ENCODE assay signal across 14 mouse cellular contexts in the genomic region with DNA sequence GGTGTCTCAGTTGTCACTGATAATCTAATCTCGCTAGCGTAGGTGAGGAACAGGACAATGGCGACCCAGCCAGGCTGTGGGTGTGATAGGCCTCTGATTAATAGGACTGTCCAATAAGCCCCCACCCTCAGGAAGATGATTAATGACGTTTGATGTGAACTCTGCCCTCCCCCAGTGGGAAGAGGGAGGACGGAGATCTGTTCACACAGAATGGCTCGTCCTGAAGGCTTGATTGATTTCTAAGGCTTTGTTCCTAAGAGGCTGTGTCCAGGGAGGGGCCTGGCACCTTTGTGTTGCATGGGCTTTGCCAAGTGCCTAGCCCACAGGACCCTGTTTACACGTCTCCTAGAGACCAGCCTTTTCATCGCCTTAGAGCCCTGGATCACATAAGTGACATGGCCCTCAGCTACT. TPM values are rescaled to one million over a fixed set of nuclear protein-coding genes. Genes with fewer than 3 reads are reported as not detected.
DNase-seq lines count a peak whose midpoint lies in the region; ATAC-seq lines count a peak whose summit lies in the region.
"Had no signal": no experiment of that assay in that cellular context is flagged by ENCODE, and none has a peak within 500 bp of the region (broad histone marks: within the 10 kb centered on the region; RNA-seq: fewer than 3 reads in every experiment).

No protein-coding gene starts in this region.

- H3K27me3 ChIP-seq in hindbrain, embryonic 11.5 days (ENCODE audit: control insufficient read depth, insufficient read depth, low read length): no peaks in the 10 kb centered on the region
- H3K27me3 ChIP-seq in midbrain, embryonic 10.5 days (ENCODE audit: low read depth, poor library complexity, severe bottlenecking): no peaks in the 10 kb centered on the region; the same call in 1 of the 2 replicates
- H3K27me3 ChIP-seq in neural tube, embryonic 15.5 days (replicated peaks): no peaks in the 10 kb centered on the region

- H3K9ac ChIP-seq in hindbrain, embryonic 11.5 days (ENCODE audit: low read depth, low read length): no peak overlapping the region
- H3K9ac ChIP-seq in neural tube, embryonic 15.5 days (replicated peaks): no peak overlapping the region

- H3K27ac ChIP-seq in hindbrain, embryonic 11.5 days (ENCODE audit: low read depth, low read length): peak overlapping the region; percentile 92
- H3K27ac ChIP-seq in midbrain, embryonic 10.5 days (replicated peaks): peak overlapping the region; percentile 97
- H3K27ac ChIP-seq in neural tube, embryonic 15.5 days (replicated peaks): peak overlapping the region; percentile 58

- 21% methylated on average over 8 of the region's 8 CpGs for WGBS in hindbrain, embryonic 11.5 days
- 21% methylated on average over 8 of the region's 8 CpGs for WGBS in midbrain, embryonic 10.5 days
- WGBS in neural tube, embryonic 15.5 days: 18% methylated on average over 8 of the region's 8 CpGs

- DNase-seq in kidney, adult 11 months: peak; percentile 54
- no peak for DNase-seq in kidney, postnatal 10 days
- DNase-seq in hindbrain, embryonic 11.5 days (ENCODE audit: low spot score): peak; percentile 89
- peak; percentile 79 for DNase-seq in midbrain, embryonic 10.5 days (ENCODE audit: low spot score)
- no peak for DNase-seq in left cerebral cortex, adult 11 months (ENCODE audit: low spot score)
- no peak for DNase-seq in urinary bladder, postnatal 10 days (ENCODE audit: low spot score)
- no peak for DNase-seq in right cerebral cortex, postnatal 25 days
- DNase-seq: gastrocnemius, postnatal 25 days; heart, postnatal 10 days; thymus, adult 18-20 months had no signal

- ATAC-seq in hindbrain, embryonic 11.5 days (ENCODE audit: low FRiP score): peak; percentile 93
- no peak for ATAC-seq in neural tube, embryonic 15.5 days (ENCODE audit: low FRiP score)

- no peak overlapping the region for H3K4me2 ChIP-seq in hindbrain, embryonic 11.5 days (replicated peaks; ENCODE audit: low read depth, low read length)
- no peak overlapping the region for H3K4me2 ChIP-seq in neural tube, embryonic 15.5 days

- peaks cover 19% of the 10 kb centered on the region for H3K4me1 ChIP-seq in hindbrain, embryonic 11.5 days (replicated peaks; ENCODE audit: control insufficient read depth, insufficient read depth, low read length)
- peaks cover 67% of the 10 kb centered on the region for H3K4me1 ChIP-seq in midbrain, embryonic 10.5 days
- peaks cover 29% of the 10 kb centered on the region for H3K4me1 ChIP-seq in neural tube, embryonic 15.5 days

- H3K9me3 ChIP-seq in hindbrain, embryonic 11.5 days (ENCODE audit: control insufficient read depth, low read length): no peaks in the 10 kb centered on the region
- peaks cover 7% of the 10 kb centered on the region; the same call in 1 of the 2 replicates for H3K9me3 ChIP-seq in midbrain, embryonic 10.5 days (replicated peaks)
- H3K9me3 ChIP-seq in neural tube, embryonic 15.5 days (replicated peaks): no peaks in the 10 kb centered on the region

- H3K36me3 ChIP-seq in hindbrain, embryonic 11.5 days (ENCODE audit: control insufficient read depth, insufficient read depth, low read length): no peaks in the 10 kb centered on the region
- H3K36me3 ChIP-seq in midbrain, embryonic 10.5 days: no peaks in the 10 kb centered on the region
- no peaks in the 10 kb centered on the region for H3K36me3 ChIP-seq in neural tube, embryonic 15.5 days

- H3K4me3 ChIP-seq in hindbrain, embryonic 11.5 days (ENCODE audit: low read depth, low read length): no peak overlapping the region
- no peak overlapping the region for H3K4me3 ChIP-seq in midbrain, embryonic 10.5 days
- H3K4me3 ChIP-seq in neural tube, embryonic 15.5 days (replicated peaks): no peak overlapping the region

RNA-seq across cellular contexts. Expression of gene Ccdc182, which starts 13.4 kb away (rescaled TPM):
- 9.8 and 10.0 TPM in 2 replicates for polyA plus RNA-seq in hindbrain, embryonic 11.5 days (2014; fragmentation: Nextera tagmentation; extraction: Ambion mirVana)
- 4.7 and 6.0 TPM in 2 replicates for polyA plus RNA-seq in midbrain, embryonic 10.5 days (2016; fragmentation: Nextera tagmentation; extraction: Ambion mirVana)
- polyA plus RNA-seq in neural tube, embryonic 15.5 days (2015; fragmentation: Nextera tagmentation; extraction: Ambion mirVana): 0.13 and 0.15 TPM in 2 replicates
- polyA plus RNA-seq: C2C12; embryonic facial prominence, embryonic 14.5 days; liver, embryonic 16.5 days had no signal

Comparison
In these comparisons a context has a peak if more than half of its experiments do, and no peak if none do; other contexts are left out.
1. DNase-seq: peak in kidney, adult 11 months (single experiment), hindbrain, embryonic 11.5 days (single experiment) and midbrain, embryonic 10.5 days (single experiment); none in kidney, postnatal 10 days (single experiment), left cerebral cortex, adult 11 months (single experiment), urinary bladder, postnatal 10 days (single experiment) and right cerebral cortex, postnatal 25 days (single experiment).
2. Peak in every context shown above with its lines, with median percentiles within 50 percentile points of each other: H3K27ac ChIP-seq.